Mouse (Mus musculus) CH12.LX (cell line): ENCODE measurements around the gene Il11ra1. TPM values are rescaled to one million over a fixed set of nuclear protein-coding genes. Genes with fewer than 3 reads are reported as not detected.

Experiments
- DNase-seq: peaks from one replicate; pipeline ENCODE4 v3.0.0-alpha.2; 2013; ENCODE audit errors: extremely low read depth
- H3K27ac ChIP-seq: 2 replicates; pipeline ENCODE4 v1.5.1; 2012; ENCODE audit warnings: low read depth, mild to moderate bottlenecking, control low read depth, moderate library complexity; ENCODE audit not compliant: insufficient read depth
- H3K27me3 ChIP-seq: replicated peaks from 2 replicates; pipeline ENCODE3; 2012; ENCODE audit warnings: inconsistent platforms
- H3K36me3 ChIP-seq, 2 experiments: replicated peaks in 1 of 2; 2 replicates each; pipeline versions ENCODE3 to v1.6.1; 2012; ENCODE audit warnings: inconsistent platforms in 1 of 2, low read length in 1 of 2, mild to moderate bottlenecking in 1 of 2, mixed read lengths in 1 of 2, moderate library complexity in 1 of 2; ENCODE audit not compliant: control insufficient read depth in 1 of 2, insufficient read depth in 1 of 2
- H3K4me1 ChIP-seq, 2 experiments: 2 replicates each; pipeline ENCODE4 v1.6.1; 2012; ENCODE audit warnings: inconsistent platforms in 1 of 2, moderate library complexity in 1 of 2; ENCODE audit not compliant: insufficient read depth in 2 of 2, control insufficient read depth in 1 of 2
- H3K4me2 ChIP-seq: 2 replicates; pipeline ENCODE4 v1.6.1; 2012; ENCODE audit warnings: low read depth, mild to moderate bottlenecking, control low read depth; ENCODE audit not compliant: poor library complexity, insufficient read depth, severe bottlenecking
- H3K4me3 ChIP-seq, 3 experiments: fragments of 150-350 bp in 1 of 3; sonication (generic) in 1 of 3; replicated peaks in 1 of 3; 2 replicates each; pipeline versions ENCODE3 to v1.5.1; 2011 to 2012; ENCODE audit warnings: low read depth in 2 of 3, low read length in 2 of 3, mild to moderate bottlenecking in 2 of 3, moderate library complexity in 2 of 3, control low read depth in 1 of 3, improper control_type of control experiment in 1 of 3, inconsistent platforms in 1 of 3, mixed read lengths in 1 of 3; ENCODE audit not compliant: poor library complexity in 1 of 3
- H3K79me2 ChIP-seq: replicated peaks from 2 replicates; pipeline ENCODE4 v1.6.1; 2012; ENCODE audit warnings: mild to moderate bottlenecking, moderate library complexity; ENCODE audit not compliant: control insufficient read depth, poor library complexity, insufficient read depth, severe bottlenecking; ENCODE audit errors: extremely low read depth
- H3K9ac ChIP-seq: 2 replicates; pipeline ENCODE4 v1.6.1; 2012; ENCODE audit warnings: low read depth, mild to moderate bottlenecking, control low read depth, moderate library complexity; ENCODE audit not compliant: insufficient read depth
- H3K9me3 ChIP-seq: replicated peaks from 2 replicates; pipeline ENCODE3; 2012; ENCODE audit warnings: low read length, inconsistent platforms, mixed read lengths
- BHLHE40 ChIP-seq: IDR thresholded peaks from 2 replicates; pipeline ENCODE4 v1.6.1; 2011; ENCODE audit warnings: mild to moderate bottlenecking, low read depth, low read length, improper control_type of control experiment
- CHD1 ChIP-seq: IDR thresholded peaks from 2 replicates; pipeline ENCODE4 v1.6.1; 2012; ENCODE audit warnings: low read depth, low read length, improper control_type of control experiment, inconsistent platforms
- ELF1 ChIP-seq: IDR thresholded peaks from 2 replicates; pipeline ENCODE4 v1.6.1; 2014; ENCODE audit warnings: low read depth, mild to moderate bottlenecking, inconsistent platforms, low read length, improper control_type of control experiment
- ETS1 ChIP-seq: conservative IDR thresholded peaks from 2 replicates; pipeline ENCODE4 v1.6.1; 2012; ENCODE audit warnings: low read depth, mild to moderate bottlenecking, inconsistent platforms, low read length, improper control_type of control experiment, moderate library complexity
- GABPA ChIP-seq: IDR thresholded peaks from 2 replicates; pipeline ENCODE4 v1.6.1; 2012; ENCODE audit warnings: low read depth, low read length, improper control_type of control experiment, inconsistent platforms; ENCODE audit not compliant: insufficient replicate concordance
- JUN ChIP-seq: IDR thresholded peaks from 2 replicates; pipeline ENCODE4 v1.6.1; 2011; ENCODE audit warnings: low read depth, mild to moderate bottlenecking, low read length, improper control_type of control experiment, moderate library complexity; ENCODE audit not compliant: insufficient read depth
- MAFK ChIP-seq: IDR thresholded peaks from 2 replicates; pipeline ENCODE4 v1.6.1; 2011; ENCODE audit warnings: low read length, improper control_type of control experiment; ENCODE audit not compliant: insufficient replicate concordance
- MEF2A ChIP-seq: IDR thresholded peaks from 2 replicates; pipeline ENCODE4 v1.6.1; 2014; ENCODE audit warnings: low read depth, mild to moderate bottlenecking, inconsistent platforms, low read length, improper control_type of control experiment, borderline replicate concordance
- MXI1 ChIP-seq: IDR thresholded peaks from 2 replicates; pipeline ENCODE4 v1.6.1; 2011; ENCODE audit warnings: mild to moderate bottlenecking, low read depth, low read length, improper control_type of control experiment
- NRF1 ChIP-seq: IDR thresholded peaks from 2 replicates; pipeline ENCODE4 v1.6.1; 2014; ENCODE audit warnings: low read depth, mild to moderate bottlenecking, inconsistent platforms, low read length, improper control_type of control experiment, moderate library complexity
- PAX5 ChIP-seq: IDR thresholded peaks from 2 replicates; pipeline ENCODE4 v1.6.1; 2012; ENCODE audit warnings: low read length, inconsistent platforms, mixed read lengths
- POLR2A ChIP-seq: IDR thresholded peaks from 2 replicates; pipeline ENCODE4 v1.6.1; 2011; ENCODE audit warnings: low read depth, mild to moderate bottlenecking, improper control_type of control experiment, low read length
- POLR2AphosphoS2 ChIP-seq: IDR thresholded peaks from 2 replicates; pipeline ENCODE4 v1.6.1; 2011; ENCODE audit warnings: low read depth, low read length, improper control_type of control experiment
- RAD21 ChIP-seq: IDR thresholded peaks from 2 replicates; pipeline ENCODE4 v1.6.1; 2011; ENCODE audit warnings: low read depth, mild to moderate bottlenecking, low read length, improper control_type of control experiment, moderate library complexity
- UBTF ChIP-seq: IDR thresholded peaks from 2 replicates; pipeline ENCODE4 v1.6.1; 2012; ENCODE audit warnings: low read depth, mild to moderate bottlenecking, inconsistent platforms, low read length, improper control_type of control experiment, moderate library complexity
- USF1 ChIP-seq: IDR thresholded peaks from 2 replicates; pipeline ENCODE4 v1.6.1; 2014; ENCODE audit warnings: low read depth, mild to moderate bottlenecking, inconsistent platforms, low read length, improper control_type of control experiment
- USF2 ChIP-seq: conservative IDR thresholded peaks from 2 replicates; pipeline ENCODE4 v1.6.1; 2011; ENCODE audit warnings: low read depth, low read length, improper control_type of control experiment
- ZKSCAN1 ChIP-seq: IDR thresholded peaks from 2 replicates; pipeline ENCODE4 v1.6.1; 2012; ENCODE audit warnings: low read depth, inconsistent platforms, low read length, improper control_type of control experiment, borderline replicate concordance
- ZMIZ1 ChIP-seq: IDR thresholded peaks from 2 replicates; pipeline ENCODE4 v1.6.1; 2012; ENCODE audit warnings: low read depth, mild to moderate bottlenecking, inconsistent platforms, low read length, improper control_type of control experiment
- ZNF384 ChIP-seq: IDR thresholded peaks from 2 replicates; pipeline ENCODE4 v1.6.1; 2012; ENCODE audit warnings: low read depth, low read length, improper control_type of control experiment, inconsistent platforms
- dilution Hi-C: fragments of 300-500 bp; cut with MboI; formaldehyde crosslinking; loops from 2 replicates; pipeline ENCODE4 v1.14.3; 2020; ENCODE audit warnings: low sequenced_read_pairs; ENCODE audit not compliant: extremely low pct_unique_long_range_greater_than_20kb, extremely low pct_ligation_motif_present
- in situ Hi-C: fragments of 300-500 bp; cut with MboI; formaldehyde crosslinking; loops from 3 replicates; pipeline ENCODE4 v1.14.3; 2019; ENCODE audit warnings: low sequenced_read_pairs, low pct_ligation_motif_present, low pct_unique_long_range_greater_than_20kb, mixed read lengths
- polyA plus RNA-seq: library from polyadenylated mRNA; unstranded; fragments of >175 nt; gene quantifications from 2 replicates; pipeline ENCODE4 v1.2.1, GENCODE M21; 2012; ENCODE audit warnings: low read depth; ENCODE audit not compliant: insufficient read length
- total RNA-seq, 2 experiments: library from RNA; depleted of rRNA; stranded (reverse); fragments of 300-350 nt in 1 of 2; fragments of >200 nt in 1 of 2; gene quantifications; 2 replicates each; pipeline ENCODE4 v1.2.3; 2012 to 2014

Il11ra1 gene
- total and polyA plus RNA-seq, 3 experiments, result 1.3 to 4.8 (median 4.2) TPM

- H3K27ac ChIP-seq, result no peak overlapping the region
- H3K4me1 ChIP-seq, result peaks cover 7% of the 10 kb centered on the region in 2 experiments
- no peak overlapping the region for H3K9ac ChIP-seq
- H3K4me2 ChIP-seq, result no peak overlapping the region
- DNase-seq, result no peak
- no peaks in the 10 kb centered on the region for H3K79me2 ChIP-seq
- no peak for TF ChIP-seq GABPA
- no peak for TF ChIP-seq MXI1
- no peak for TF ChIP-seq POLR2AphosphoS2
- no peak for TF ChIP-seq POLR2A
- no peak for TF ChIP-seq ZMIZ1
- TF ChIP-seq USF2, result no peak
- no peak for TF ChIP-seq ZKSCAN1
- no peak for TF ChIP-seq NRF1
- no peak for TF ChIP-seq CHD1
- TF ChIP-seq ELF1, result no peak
- no peak for TF ChIP-seq PAX5
- no peak for TF ChIP-seq RAD21
- no peak for TF ChIP-seq BHLHE40
- no peak for TF ChIP-seq ZNF384
- no peak for TF ChIP-seq USF1
- no peak for TF ChIP-seq ETS1
- no peak for TF ChIP-seq MAFK
- no peak for TF ChIP-seq JUN
- no peak for TF ChIP-seq MEF2A
- TF ChIP-seq UBTF, result no peak
- TF ChIP-seq, all 38 proteins: peak for 0
- H3K27me3 ChIP-seq, result peaks cover 96% of the 10 kb centered on the region
- dilution Hi-C loops, result no loop called here
- H3K4me3 ChIP-seq, result no peak overlapping the region
- in situ Hi-C loops, result no loop called here
- H3K9me3 ChIP-seq, result no peaks in the 10 kb centered on the region
- no peaks in the 10 kb centered on the region for H3K36me3 ChIP-seq
Observed at GRCm38 (mm10) chr4:41665009-41665675, 34.6 kb upstream of the Il11ra1 start.

- DNase-seq, result no peak
- dilution Hi-C loops (no loop called here), in situ Hi-C loops (no loop called here)
- Histone ChIP-seq H3K4me3 (no peak overlapping the region), H3K4me2 (no peak overlapping the region), H3K27ac (no peak overlapping the region), H3K36me3 (no peaks in the 10 kb centered on the region), H3K4me1 (peaks cover 7% of the 10 kb centered on the region in 2 experiments), H3K9ac (no peak overlapping the region), H3K27me3 (peaks cover 95% of the 10 kb centered on the region), H3K79me2 (no peaks in the 10 kb centered on the region), H3K9me3 (no peaks in the 10 kb centered on the region)
- no peak for TF ChIP-seq ZMIZ1
Observed at GRCm38 (mm10) chr4:41666646-41667045, 33.1 kb upstream of the Il11ra1 start.
